Mouse (Mus musculus): ENCODE measurements at regions not wholly inside any gene's neighbourhood (a gene's known extent, or its start where the extent isn't known, plus 50 kb on each side); places are given as distances from the start of the nearest gene placed in this dataset.
A peak's percentile ranks its signal among the peaks of the same experiment; 100 is the strongest.

- no peak for DNase-seq (ENCODE audit: extremely low spot score in 1 of 2, low spot score in 2 of 2)
- intact Hi-C loops (cut with DNase I): no loop called here
Measured at GRCm38 (mm10) chr7:71440330-71441240, 89.3 kb upstream of the Gm10295 start.

GRCm38 (mm10) chr7:71425982-71426381 is 74.7 kb upstream of the Gm10295 start:
- no peak for DNase-seq (ENCODE audit: extremely low spot score in 1 of 2, low spot score in 2 of 2)
- intact Hi-C loops (cut with DNase I): no loop called here

- intact Hi-C loops (cut with DNase I): no loop called here
- DNase-seq (ENCODE audit: extremely low spot score in 1 of 2, low spot score in 2 of 2): no peak
Measured at GRCm38 (mm10) chr7:71419261-71419660, 68.0 kb upstream of the Gm10295 start.

GRCm38 (mm10) chr7:71418856-71419255 is 67.6 kb upstream of the Gm10295 start:
- intact Hi-C loops (cut with DNase I): no loop called here
- DNase-seq (ENCODE audit: extremely low spot score in 1 of 2, low spot score in 2 of 2): no peak

GRCm38 (mm10) chr7:71414756-71415155 is 63.5 kb upstream of the Gm10295 start:
- no peak for DNase-seq (ENCODE audit: extremely low spot score in 1 of 2, low spot score in 2 of 2)
- intact Hi-C loops (cut with DNase I): no loop called here

- DNase-seq (ENCODE audit: extremely low spot score in 1 of 2, low spot score in 2 of 2): no peak
- intact Hi-C loops (cut with DNase I): loop anchor here (2.0 kb wide), 1 partner anchor 1066 kb away; no protein-coding TSS in a partner anchor
Measured at GRCm38 (mm10) chr7:71413121-71413520, 61.8 kb upstream of the Gm10295 start.

GRCm38 (mm10) chr7:71412079-71412478 is 60.8 kb upstream of the Gm10295 start:
- peak; percentile 75 to 86 for DNase-seq (ENCODE audit: extremely low spot score in 1 of 2, low spot score in 2 of 2)
- intact Hi-C loops (cut with DNase I): loop anchor here (2.0 kb wide), 1 partner anchor 1065 kb away; no protein-coding TSS in a partner anchor

- intact Hi-C loops (cut with DNase I): loop anchor here (2.0 kb wide), 1 partner anchor 1065 kb away; no protein-coding TSS in a partner anchor
- no peak for DNase-seq (ENCODE audit: extremely low spot score in 1 of 2, low spot score in 2 of 2)
Measured at GRCm38 (mm10) chr7:71411293-71412011, 60.2 kb upstream of the Gm10295 start.

- intact Hi-C loops (cut with DNase I): no loop called here
Measured at GRCm38 (mm10) chr7:71409903-71410302, 58.6 kb upstream of the Gm10295 start.

GRCm38 (mm10) chr7:71409061-71409460 is 57.8 kb upstream of the Gm10295 start:
- no peak for DNase-seq (ENCODE audit: extremely low spot score in 1 of 2, low spot score in 2 of 2)
- intact Hi-C loops (cut with DNase I): no loop called here

More at GRCm38 (mm10) chr7:71409903-71410302, 58.6 kb upstream of the Gm10295 start:
- no peak for DNase-seq (ENCODE audit: extremely low spot score in 1 of 2, low spot score in 2 of 2)

GRCm38 (mm10) chr7:71406283-71406682 is 55.0 kb upstream of the Gm10295 start:
- intact Hi-C loops (cut with DNase I): no loop called here
- no peak for DNase-seq (ENCODE audit: extremely low spot score in 1 of 2, low spot score in 2 of 2)

All from left cerebral cortex, postnatal 10 days (tissue).